Comparison of ENCODE assay signal across 11 mouse cellular contexts in the genomic region with DNA sequence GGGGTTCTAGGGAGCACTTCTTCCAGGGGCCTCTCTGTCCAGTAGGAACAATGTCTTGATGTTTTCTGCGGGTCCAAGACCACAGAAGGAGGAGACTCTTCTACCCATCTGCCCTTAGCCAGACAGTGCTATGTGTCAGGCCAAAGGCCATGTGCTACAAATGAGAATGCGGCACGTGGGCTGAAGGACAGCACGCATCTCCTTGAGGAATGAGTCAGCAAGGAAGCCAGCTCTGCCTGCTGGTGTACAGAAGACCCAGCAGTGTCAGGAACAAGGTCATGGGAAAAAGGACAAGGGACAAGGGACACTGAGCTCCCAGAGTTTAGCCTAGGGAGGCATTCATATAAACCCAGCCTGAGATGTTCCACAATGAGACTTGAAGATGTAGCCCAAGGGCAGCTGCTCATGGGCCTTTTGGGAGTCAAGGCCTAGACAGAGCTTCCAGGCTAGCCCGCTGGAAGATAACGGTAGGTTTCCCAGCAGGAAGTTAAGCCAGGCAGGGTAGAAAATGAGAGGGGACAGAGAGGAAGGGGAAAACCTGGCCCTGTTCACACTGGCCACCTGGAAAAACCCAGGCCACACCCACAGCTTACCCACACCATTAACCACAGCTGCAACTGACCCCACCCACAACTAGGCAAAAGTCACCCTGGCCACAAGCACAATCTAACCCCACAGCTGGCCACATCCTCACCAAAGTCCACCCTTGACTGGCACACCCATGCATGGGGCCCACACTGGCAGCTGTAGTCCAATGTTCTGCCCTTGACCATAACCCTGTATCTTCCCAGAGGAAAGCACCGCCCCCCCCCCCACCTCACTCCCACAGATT. TPM values are rescaled to one million over a fixed set of nuclear protein-coding genes. Genes with fewer than 3 reads are reported as not detected.
A peak's percentile ranks its signal among the peaks of the same experiment; 100 is the strongest.
DNase-seq lines count a peak whose midpoint lies in the region; ATAC-seq and TF ChIP-seq lines count a peak whose summit lies in the region.
"Had no signal": no experiment of that assay in that cellular context is flagged by ENCODE, and none has a peak within 500 bp of the region (broad histone marks: within the 10 kb centered on the region; RNA-seq: fewer than 3 reads in every experiment).

No protein-coding gene starts in this region.

- 83% methylated on average over 7 of the region's 7 CpGs for WGBS in neural tube, embryonic 14.5 days
- 89% methylated on average over 7 of the region's 7 CpGs for WGBS in neural tube, embryonic 15.5 days
- 89% methylated on average over 7 of the region's 7 CpGs for WGBS in embryonic facial prominence, embryonic 15.5 days
- 93% methylated on average over 7 of the region's 7 CpGs for WGBS in forebrain, postnatal 0 days

- no peaks in the 10 kb centered on the region for H3K9me3 ChIP-seq in neural tube, embryonic 14.5 days (ENCODE audit: control insufficient read depth, low read length)
- no peaks in the 10 kb centered on the region for H3K9me3 ChIP-seq in neural tube, embryonic 15.5 days (replicated peaks)
- H3K9me3 ChIP-seq in embryonic facial prominence, embryonic 15.5 days (replicated peaks): no peaks in the 10 kb centered on the region
- H3K9me3 ChIP-seq in forebrain, postnatal 0 days (ENCODE audit: low read length): no peaks in the 10 kb centered on the region
- H3K9me3 ChIP-seq: hindbrain, embryonic 13.5 days; midbrain, embryonic 10.5 days; neural tube, embryonic 13.5 days had no signal

- 0 out of 2 replicates have a peak, but pooled peaks have one; percentile 31 for ATAC-seq in neural tube, embryonic 14.5 days (ENCODE audit: low read depth)
- ATAC-seq in neural tube, embryonic 15.5 days (ENCODE audit: low FRiP score): no peak
- ATAC-seq in embryonic facial prominence, embryonic 15.5 days (ENCODE audit: insufficient number of reproducible peaks, low FRiP score, low TSS enrichment, low read depth): no peak
- ATAC-seq in activated CD4-positive, CD25-positive, alpha-beta regulatory T cell, adult 4 months: no peak
- ATAC-seq in forebrain, postnatal 0 days: no peak

- no peak overlapping the region for H3K4me2 ChIP-seq in neural tube, embryonic 14.5 days (ENCODE audit: low read depth, low read length)
- H3K4me2 ChIP-seq in neural tube, embryonic 15.5 days: no peak overlapping the region
- H3K4me2 ChIP-seq in embryonic facial prominence, embryonic 15.5 days (replicated peaks): no peak overlapping the region
- H3K4me2 ChIP-seq in forebrain, postnatal 0 days (ENCODE audit: low read depth): no peak overlapping the region
- H3K4me2 ChIP-seq: heart, embryonic 13.5 days; hindbrain, embryonic 13.5 days; neural tube, embryonic 13.5 days had no signal

- intact Hi-C loops in left cerebral cortex, postnatal 4 days (cut with DNase I): no loop called here

- H3K27me3 ChIP-seq in neural tube, embryonic 14.5 days (ENCODE audit: control insufficient read depth, insufficient read depth, low read length): no peaks in the 10 kb centered on the region
- H3K27me3 ChIP-seq in neural tube, embryonic 15.5 days (replicated peaks): no peaks in the 10 kb centered on the region
- H3K27me3 ChIP-seq in embryonic facial prominence, embryonic 15.5 days: no peaks in the 10 kb centered on the region
- no peaks in the 10 kb centered on the region for H3K27me3 ChIP-seq in forebrain, postnatal 0 days (ENCODE audit: insufficient read depth, low read length)
- H3K27me3 ChIP-seq: heart, embryonic 13.5 days; hindbrain, embryonic 13.5 days; neural tube, embryonic 13.5 days had no signal

- no peak for TF ChIP-seq CTCF in forebrain, postnatal 0 days (IDR thresholded peaks at IDR 0.05; ENCODE audit: low read depth)

- peak; percentile 24 to 70 for DNase-seq in kidney, postnatal 25 days
- no peak for DNase-seq in left cerebral cortex, postnatal 4 days
- DNase-seq in forebrain, postnatal 0 days: no peak

- no peak overlapping the region for H3K4me3 ChIP-seq in neural tube, embryonic 14.5 days (ENCODE audit: low read depth, low read length)
- no peak overlapping the region for H3K4me3 ChIP-seq in neural tube, embryonic 15.5 days (replicated peaks)
- H3K4me3 ChIP-seq in embryonic facial prominence, embryonic 15.5 days (replicated peaks): no peak overlapping the region
- H3K4me3 ChIP-seq in forebrain, postnatal 0 days (ENCODE audit: low read depth, low read length): no peak overlapping the region
- H3K4me3 ChIP-seq: heart, embryonic 13.5 days; hindbrain, embryonic 13.5 days; midbrain, embryonic 10.5 days; neural tube, embryonic 13.5 days had no signal

- no peak overlapping the region for H3K9ac ChIP-seq in neural tube, embryonic 14.5 days (replicated peaks; ENCODE audit: low read depth, low read length)
- H3K9ac ChIP-seq in neural tube, embryonic 15.5 days (replicated peaks): no peak overlapping the region
- no peak overlapping the region for H3K9ac ChIP-seq in embryonic facial prominence, embryonic 15.5 days
- H3K9ac ChIP-seq in forebrain, postnatal 0 days: no peak overlapping the region
- H3K9ac ChIP-seq: hindbrain, embryonic 13.5 days; neural tube, embryonic 13.5 days had no signal

- H3K36me3 ChIP-seq in neural tube, embryonic 14.5 days (ENCODE audit: control insufficient read depth, insufficient read depth, low read length): no peaks in the 10 kb centered on the region
- no peaks in the 10 kb centered on the region for H3K36me3 ChIP-seq in neural tube, embryonic 15.5 days
- no peaks in the 10 kb centered on the region for H3K36me3 ChIP-seq in embryonic facial prominence, embryonic 15.5 days
- H3K36me3 ChIP-seq in forebrain, postnatal 0 days (ENCODE audit: insufficient read depth): no peaks in the 10 kb centered on the region; the same call in 1 of the 2 replicates
- H3K36me3 ChIP-seq: heart, embryonic 13.5 days; hindbrain, embryonic 13.5 days; neural tube, embryonic 13.5 days had no signal

- no peak overlapping the region for H3K27ac ChIP-seq in neural tube, embryonic 14.5 days (ENCODE audit: low read depth, low read length)
- H3K27ac ChIP-seq in neural tube, embryonic 15.5 days (replicated peaks): no peak overlapping the region
- 0 out of 2 replicates have a peak overlapping the region, but pooled peaks have one; percentile 84 for H3K27ac ChIP-seq in embryonic facial prominence, embryonic 15.5 days (replicated peaks)
- no peak overlapping the region for H3K27ac ChIP-seq in forebrain, postnatal 0 days (ENCODE audit: low read depth, low read length)
- H3K27ac ChIP-seq: heart, embryonic 13.5 days; hindbrain, embryonic 13.5 days; midbrain, embryonic 10.5 days; neural tube, embryonic 13.5 days had no signal

- peaks cover 6% of the 10 kb centered on the region; the same call in 1 of the 2 replicates for H3K4me1 ChIP-seq in neural tube, embryonic 14.5 days (ENCODE audit: control insufficient read depth, insufficient read depth, low read length)
- peaks cover 12% of the 10 kb centered on the region for H3K4me1 ChIP-seq in neural tube, embryonic 15.5 days
- peaks cover 13% of the 10 kb centered on the region for H3K4me1 ChIP-seq in embryonic facial prominence, embryonic 15.5 days
- no peaks in the 10 kb centered on the region for H3K4me1 ChIP-seq in forebrain, postnatal 0 days (ENCODE audit: insufficient read depth)
- H3K4me1 ChIP-seq: midbrain, embryonic 10.5 days had no signal

RNA-seq across cellular contexts. Expression of a gene that starts 29.8 kb away (rescaled TPM):
- polyA plus RNA-seq in neural tube, embryonic 14.5 days (2014; fragmentation: Nextera tagmentation; extraction: Ambion mirVana): 34.2 TPM in 2 replicates
- polyA plus RNA-seq in neural tube, embryonic 15.5 days (2015; fragmentation: Nextera tagmentation; extraction: Ambion mirVana): 50.9 and 51.9 TPM in 2 replicates
- polyA plus RNA-seq in embryonic facial prominence, embryonic 15.5 days (2015; fragmentation: Nextera tagmentation; extraction: Ambion mirVana): 45.6 and 51.4 TPM in 2 replicates
- 10 to 100 TPM; 25.4 to 26.8 TPM for polyA plus RNA-seq in activated CD4-positive, CD25-positive, alpha-beta regulatory T cell, adult 4 months (2017; shearing (Covaris generic))
- total RNA-seq in left cerebral cortex, postnatal 4 days (2021): 10 to 100 TPM; 36.2 to 37.8 TPM
- 32.3 and 38.9 TPM in 2 replicates for total RNA-seq in forebrain, postnatal 0 days (2014; rRNA removed)
- polyA plus RNA-seq in forebrain, postnatal 0 days (2015; fragmentation: Nextera tagmentation; extraction: Ambion mirVana): 29.0 and 31.4 TPM in 2 replicates

RNA-seq across cellular contexts. Expression of a gene that starts 49.3 kb away (rescaled TPM):
- 2.3 and 2.4 TPM in 2 replicates for polyA plus RNA-seq in neural tube, embryonic 14.5 days (2014; fragmentation: Nextera tagmentation; extraction: Ambion mirVana)
- polyA plus RNA-seq in neural tube, embryonic 15.5 days (2015; fragmentation: Nextera tagmentation; extraction: Ambion mirVana): 3.5 and 8.4 TPM in 2 replicates
- polyA plus RNA-seq in embryonic facial prominence, embryonic 15.5 days (2015; fragmentation: Nextera tagmentation; extraction: Ambion mirVana): 19.9 and 22.4 TPM in 2 replicates
- 1 to 10 TPM; 5.1 to 8.2 TPM for polyA plus RNA-seq in activated CD4-positive, CD25-positive, alpha-beta regulatory T cell, adult 4 months (2017; shearing (Covaris generic))
- 1 to 10 TPM; 2.3 to 2.9 TPM for total RNA-seq in left cerebral cortex, postnatal 4 days (2021)
- total RNA-seq in forebrain, postnatal 0 days (2014; rRNA removed): 2.2 and 4.3 TPM in 2 replicates
- 3.2 and 3.7 TPM in 2 replicates for polyA plus RNA-seq in forebrain, postnatal 0 days (2015; fragmentation: Nextera tagmentation; extraction: Ambion mirVana)

Comparison
In these comparisons a context has a peak if more than half of its experiments do, and no peak if none do; other contexts are left out.
1. DNase-seq: peak in kidney, postnatal 25 days (2 of 2); none in left cerebral cortex, postnatal 4 days (single experiment) and forebrain, postnatal 0 days (single experiment).